Mouse (Mus musculus): ENCODE results near the gene Gm14403.
"Not testable (repeated sequence)": the region's sequence is repeated elsewhere in the genome, so short reads cannot be mapped to it uniquely, and the experiment has no call there.

- not testable (repeated sequence) for TF ChIP-seq POLR2A (IDR thresholded peaks at IDR 0.05; ENCODE audit: low read depth, low read length); CTCF (IDR thresholded peaks at IDR 0.05; ENCODE audit: borderline replicate concordance, insufficient read depth, low read length)
Measured at GRCm38 (mm10) chr2:177483238-177483948, 14.6 kb upstream of the Gm14403 start.
